Mouse (Mus musculus) kidney, postnatal 36 days (tissue): ENCODE results near the gene Insr.
"Not testable (repeated sequence)": the region's sequence is repeated elsewhere in the genome, so short reads cannot be mapped to it uniquely, and the experiment has no call there.

Experiments used
- DNase-seq, 2 experiments: peaks; one replicate each; pipeline ENCODE4 v3.0.0; 2021 to 2022; ENCODE audit warnings: mixed read lengths in 2 of 2

Gene Insr

GRCm38 (mm10) chr8:3230118-3231060, 49.0 kb downstream of the Insr start:
- no peak for DNase-seq

GRCm38 (mm10) chr8:3227423-3227822, 52.0 kb downstream of the Insr start:
- peak; percentile 85 to 91 for DNase-seq

- peak in 1 of 2 experiments; percentile 56 for DNase-seq
Measured at GRCm38 (mm10) chr8:3225731-3226130, 53.7 kb downstream of the Insr start.

GRCm38 (mm10) chr8:3225184-3225583, 54.2 kb downstream of the Insr start:
- peak in 1 of 2 experiments; percentile 46 for DNase-seq

GRCm38 (mm10) chr8:3222636-3222965, 56.8 kb downstream of the Insr start:
- DNase-seq = no peak

GRCm38 (mm10) chr8:3221960-3222635, 57.3 kb downstream of the Insr start:
- peak; percentile 25 to 30 for DNase-seq

GRCm38 (mm10) chr8:3221047-3221959, 58.1 kb downstream of the Insr start:
- DNase-seq = peak; percentile 95 to 97

- peak; percentile 46 to 70 for DNase-seq
Measured at GRCm38 (mm10) chr8:3220502-3220901, 58.9 kb downstream of the Insr start.

GRCm38 (mm10) chr8:3219921-3220411, 59.5 kb downstream of the Insr start:
- no peak for DNase-seq

- DNase-seq = no peak
Measured at GRCm38 (mm10) chr8:3219266-3219665, 60.2 kb downstream of the Insr start.

GRCm38 (mm10) chr8:3216541-3217092, 62.8 kb downstream of the Insr start:
- DNase-seq = peak; percentile 27 to 39

- peak; percentile 83 to 92 for DNase-seq
Measured at GRCm38 (mm10) chr8:3215561-3215960, 63.9 kb downstream of the Insr start.

- DNase-seq = no peak
Measured at GRCm38 (mm10) chr8:3214601-3215000, 64.8 kb downstream of the Insr start.

- peak; percentile 42 to 64 for DNase-seq
Measured at GRCm38 (mm10) chr8:3211456-3211855, 68.0 kb downstream of the Insr start.

GRCm38 (mm10) chr8:3209960-3210359, 69.5 kb downstream of the Insr start:
- DNase-seq = no peak

- peak; percentile 64 to 90 for DNase-seq
Measured at GRCm38 (mm10) chr8:3209268-3209667, 70.1 kb downstream of the Insr start.

- DNase-seq = peak in 1 of 2 experiments; percentile 29
Measured at GRCm38 (mm10) chr8:3208729-3209128, 70.7 kb downstream of the Insr start.

GRCm38 (mm10) chr8:3204758-3205443, 74.5 kb downstream of the Insr start:
- DNase-seq = peak; percentile 32 to 36

GRCm38 (mm10) chr8:3202792-3203191, 76.6 kb downstream of the Insr start:
- no peak for DNase-seq

GRCm38 (mm10) chr8:3194297-3194696, 85.1 kb downstream of the Insr start:
- DNase-seq = not testable (repeated sequence)

GRCm38 (mm10) chr8:3191006-3191405, 88.4 kb downstream of the Insr start:
- DNase-seq = peak in 1 of 2 experiments; percentile 39

GRCm38 (mm10) chr8:3187456-3187855, 92.0 kb downstream of the Insr start:
- no peak for DNase-seq
